Mouse (Mus musculus): ENCODE results near the gene Gpr182. TPM values are rescaled to one million over a fixed set of nuclear protein-coding genes. Genes with fewer than 3 reads are reported as not detected.

The Gpr182 gene
- total and polyA plus RNA-seq, 3 experiments = 2.6 to 8.6 (median 3.9) TPM

DNA sequence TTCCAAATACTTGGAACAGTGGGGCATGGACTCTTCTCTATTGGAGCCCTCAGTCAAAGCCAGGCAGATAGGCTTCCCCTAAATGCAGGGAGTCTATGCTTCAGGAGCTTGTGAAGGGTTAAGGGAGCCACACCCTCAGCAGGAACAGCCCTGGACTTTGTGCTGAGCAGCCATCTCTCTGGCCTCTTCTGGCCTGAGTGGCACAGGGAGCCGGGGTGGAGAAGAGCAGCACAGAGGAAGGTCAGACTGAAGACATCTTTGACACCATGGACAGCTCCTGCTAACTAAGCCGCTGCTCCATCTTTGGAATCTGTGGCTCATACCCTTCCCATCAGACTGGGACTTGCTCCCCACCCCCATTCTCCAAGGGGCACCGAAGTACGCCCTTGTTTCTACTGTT, 48.2 kb downstream of the Gpr182 start:
- no peaks in the 10 kb centered on the region for H3K79me2 ChIP-seq (replicated peaks; ENCODE audit: control insufficient read depth, insufficient read depth, low read length)
- H3K9ac ChIP-seq (ENCODE audit: low read depth, low read length) = no peak overlapping the region
- WGBS = 41% methylated on average over 4 of the region's 4 CpGs
- intact Hi-C loops (cut with DNase I) = no loop called here
- H3K4me1 ChIP-seq (ENCODE audit: control insufficient read depth, insufficient read depth, low read length) = peaks cover 1% of the 10 kb centered on the region; the same call in 1 of the 2 replicates
- no peaks in the 10 kb centered on the region for H3K36me3 ChIP-seq (ENCODE audit: control insufficient read depth, insufficient read depth, low read length)
- no peak overlapping the region for H3K27ac ChIP-seq
- TF ChIP-seq POLR2A (IDR thresholded peaks at IDR 0.05; ENCODE audit: insufficient read depth, low read depth, low read length) (no peak), EP300 (IDR thresholded peaks at IDR 0.05; ENCODE audit: insufficient read depth, low read depth, low read length) (no peak), CTCF (IDR thresholded peaks at IDR 0.05) (no peak)
- no peaks in the 10 kb centered on the region for H3K27me3 ChIP-seq (ENCODE audit: control insufficient read depth, insufficient read depth, low read length)
- DNase-seq = no peak
- H3K4me3 ChIP-seq = no peak overlapping the region

DNA sequence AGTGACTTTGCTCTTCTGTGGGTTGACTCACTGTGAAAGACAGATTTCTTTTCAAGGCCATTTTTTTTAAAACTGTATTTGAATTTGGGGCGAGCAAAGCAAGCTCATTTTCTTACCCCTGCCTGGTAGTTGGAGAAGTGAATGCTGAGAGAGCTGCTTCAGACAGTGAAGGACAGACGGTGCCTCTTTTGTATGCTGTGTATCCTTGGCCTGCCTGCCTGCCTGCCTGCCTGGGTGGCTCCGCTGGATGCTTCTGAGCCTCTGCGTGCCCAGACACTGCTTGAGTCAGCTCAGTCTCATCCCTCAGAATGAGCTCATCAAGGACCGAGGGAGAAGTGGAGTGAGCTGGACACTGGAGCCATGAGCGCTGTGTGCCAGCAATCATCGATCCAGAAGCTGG, 52.6 kb downstream of the Gpr182 start:
- no peak for TF ChIP-seq CTCF (IDR thresholded peaks at IDR 0.05)
- TF ChIP-seq POLR2A (IDR thresholded peaks at IDR 0.05; ENCODE audit: insufficient read depth, low read depth, low read length) = no peak
- no peak for TF ChIP-seq EP300 (IDR thresholded peaks at IDR 0.05; ENCODE audit: insufficient read depth, low read depth, low read length)
- Histone ChIP-seq H3K36me3 (ENCODE audit: control insufficient read depth, insufficient read depth, low read length) (no peaks in the 10 kb centered on the region), H3K9ac (ENCODE audit: low read depth, low read length) (no peak overlapping the region), H3K4me1 (ENCODE audit: control insufficient read depth, insufficient read depth, low read length) (no peaks in the 10 kb centered on the region), H3K27ac (no peak overlapping the region), H3K27me3 (ENCODE audit: control insufficient read depth, insufficient read depth, low read length) (no peaks in the 10 kb centered on the region), H3K4me3 (no peak overlapping the region), H3K79me2 (replicated peaks; ENCODE audit: control insufficient read depth, insufficient read depth, low read length) (no peaks in the 10 kb centered on the region)
- intact Hi-C loops (cut with DNase I) = loop anchor here (10.0 kb wide), 1 partner anchor 306 kb away; the partner anchor contains the start of gene Hsd17b6
- WGBS = 94% methylated on average over 7 of the region's 7 CpGs
- no peak for DNase-seq

Other genes starting within 250 kb of the Gpr182 start
- gene Ndufa4l2, start 236.8 kb downstream of the Gpr182 start, total RNA-seq (2021) = 10 to 100 TPM; 20.1 to 27.9 TPM
- gene Ndufa4l2, start 236.8 kb downstream of the Gpr182 start, polyA plus RNA-seq (2012; rRNA removed) = 45.1 and 64.4 TPM in 2 replicates
- 10 to 100 TPM; 42.6 to 43.4 TPM for gene Shmt2, start 229.3 kb downstream of the Gpr182 start, total RNA-seq (2021)
- gene Shmt2, start 229.3 kb downstream of the Gpr182 start, polyA plus RNA-seq (2012; rRNA removed) = 60.9 and 67.0 TPM in 2 replicates
- gene Nxph4, start 217.2 kb downstream of the Gpr182 start, total RNA-seq (2021) = under 1 TPM; 0.34 to 0.68 TPM
- gene Nxph4, start 217.2 kb downstream of the Gpr182 start, polyA plus RNA-seq (2012; rRNA removed) = 0.39 and 0.41 TPM in 2 replicates
- gene Lrp1, start 130.6 kb downstream of the Gpr182 start, total RNA-seq (2021) = 10 to 100 TPM; 74.0 to 79.5 TPM
- gene Lrp1, start 130.6 kb downstream of the Gpr182 start, polyA plus RNA-seq (2012; rRNA removed) = 74.1 and 83.7 TPM in 2 replicates
- 10 to 100 TPM; 43.7 to 43.9 TPM for gene Stat6, start 108.7 kb downstream of the Gpr182 start, total RNA-seq (2021)
- 49.5 and 61.7 TPM in 2 replicates for gene Stat6, start 108.7 kb downstream of the Gpr182 start, polyA plus RNA-seq (2012; rRNA removed)
- gene Nemp1, start 84.8 kb downstream of the Gpr182 start, total RNA-seq (2021) = 1 to 10 TPM; 3.7 to 4.2 TPM
- 2.2 and 4.0 TPM in 2 replicates for gene Nemp1, start 84.8 kb downstream of the Gpr182 start, polyA plus RNA-seq (2012; rRNA removed)
- 1 to 10 TPM; 5.0 to 6.3 TPM for gene Nab2, start 83.2 kb downstream of the Gpr182 start, total RNA-seq (2021)
- gene Nab2, start 83.2 kb downstream of the Gpr182 start, polyA plus RNA-seq (2012; rRNA removed) = 10.0 and 11.2 TPM in 2 replicates
- gene Myo1a, start 46.6 kb downstream of the Gpr182 start, total RNA-seq (2021) = under 1 TPM in 1 of 2 experiments, not detected in 1; 0.08 TPM
- gene Myo1a, start 46.6 kb downstream of the Gpr182 start, polyA plus RNA-seq (2012; rRNA removed) = 0.04 and 0.12 TPM in 2 replicates
- not detected for gene Tac2, start 27.3 kb downstream of the Gpr182 start, total RNA-seq (2021)
- gene Tac2, start 27.3 kb downstream of the Gpr182 start, polyA plus RNA-seq (2012; rRNA removed) = not detected in 2 replicates
- gene Zbtb39, start 12.2 kb downstream of the Gpr182 start, total RNA-seq (2021) = 1 to 10 TPM; 7.7 to 7.8 TPM
- 4.3 and 6.3 TPM in 2 replicates for gene Zbtb39, start 12.2 kb downstream of the Gpr182 start, polyA plus RNA-seq (2012; rRNA removed)
- under 1 TPM in 1 of 2 experiments, not detected in 1; 0.05 TPM for gene Rdh1, start 8.0 kb upstream of the Gpr182 start, total RNA-seq (2021)
- 0.04 TPM in 1 of 2 replicates, not detected in the other for gene Rdh1, start 8.0 kb upstream of the Gpr182 start, polyA plus RNA-seq (2012; rRNA removed)
- gene Rdh16f1, start 8.1 kb upstream of the Gpr182 start, total RNA-seq (2021) = under 1 TPM in 1 of 2 experiments, not detected in 1; 0.10 TPM
- 0.12 TPM in 1 of 2 replicates, not detected in the other for gene Rdh16f1, start 8.1 kb upstream of the Gpr182 start, polyA plus RNA-seq (2012; rRNA removed)
- gene Rdh9, start 24.7 kb upstream of the Gpr182 start, total RNA-seq (2021) = not detected
- 0.20 TPM in 1 of 2 replicates, not detected in the other for gene Rdh9, start 24.7 kb upstream of the Gpr182 start, polyA plus RNA-seq (2012; rRNA removed)
- not detected for gene Rdh16, start 49.4 kb upstream of the Gpr182 start, total RNA-seq (2021)
- 0.06 TPM in 1 of 2 replicates, not detected in the other for gene Rdh16, start 49.4 kb upstream of the Gpr182 start, polyA plus RNA-seq (2012; rRNA removed)
- gene Rdh19, start 98.2 kb upstream of the Gpr182 start, total RNA-seq (2021) = not detected
- gene Rdh19, start 98.2 kb upstream of the Gpr182 start, polyA plus RNA-seq (2012; rRNA removed) = not detected in 2 replicates
- not detected for gene Rdh16f2, start 114.7 kb upstream of the Gpr182 start, total RNA-seq (2021)
- not detected in 2 replicates for gene Rdh16f2, start 114.7 kb upstream of the Gpr182 start, polyA plus RNA-seq (2012; rRNA removed)
- gene Rdh7, start 137.1 kb upstream of the Gpr182 start, total RNA-seq (2021) = not detected
- gene Rdh7, start 137.1 kb upstream of the Gpr182 start, polyA plus RNA-seq (2012; rRNA removed) = 0.35 TPM in 1 of 2 replicates, not detected in the other
- gene Sdr9c7, start 146.8 kb upstream of the Gpr182 start, total RNA-seq (2021) = not detected
- not detected in 2 replicates for gene Sdr9c7, start 146.8 kb upstream of the Gpr182 start, polyA plus RNA-seq (2012; rRNA removed)

Measured in heart, adult 2 months (tissue).